Comparison of ENCODE assay signal across 1 mouse cellular context in genomic region chr7:16999233-16999632, GRCm38 (mm10).
TF ChIP-seq lines count a peak whose summit lies in the region.

No protein-coding gene starts in this region.

TF ChIP-seq in MEL, 35 proteins besides CTCF, POLR2A, EP300 and RAD21:
- no peak for TF ChIP-seq NRF1 (IDR thresholded peaks at IDR 0.05; ENCODE audit: insufficient read depth, low read depth, low read length, poor library complexity, severe bottlenecking)
- TF ChIP-seq USF2 (IDR thresholded peaks at IDR 0.05; ENCODE audit: borderline replicate concordance in 1 of 2, insufficient read depth in 1 of 2, low read depth in 1 of 2, low read length in 2 of 2), result no peak
- TF ChIP-seq ELF1 (IDR thresholded peaks at IDR 0.05; ENCODE audit: low read depth, low read length), result no peak
- no peak for TF ChIP-seq ZC3H11A (IDR thresholded peaks at IDR 0.05; ENCODE audit: low read depth, low read length)
- no peak for TF ChIP-seq MXI1 (IDR thresholded peaks at IDR 0.05; ENCODE audit: low read depth, low read length)
- TF ChIP-seq POLR2AphosphoS2 (IDR thresholded peaks at IDR 0.05; ENCODE audit: low read length), result no peak
- peak; percentile 44; the same call in 1 of the 2 replicates for TF ChIP-seq ZKSCAN1 (IDR thresholded peaks at IDR 0.05; ENCODE audit: low read depth, low read length)
- TF ChIP-seq SIN3A (IDR thresholded peaks at IDR 0.05; ENCODE audit: low read length), result no peak
- TF ChIP-seq MAX (IDR thresholded peaks at IDR 0.05; ENCODE audit: low read length), result no peak; the same call in 1 of the 2 replicates
- peak; percentile 78 for TF ChIP-seq GATA1 (IDR thresholded peaks at IDR 0.05; ENCODE audit: low read depth, low read length)
- TF ChIP-seq RCOR1 (IDR thresholded peaks at IDR 0.05; ENCODE audit: low read depth, low read length), result peak; percentile 48; the same call in 1 of the 2 replicates
- peak; percentile 78; the same call in 1 of the 2 replicates for TF ChIP-seq ZNF384 (IDR thresholded peaks at IDR 0.05; ENCODE audit: low read depth, low read length)
- TF ChIP-seq TAL1 (IDR thresholded peaks at IDR 0.05; ENCODE audit: low read length), result peak; percentile 91
- peak; percentile 57 for TF ChIP-seq ETS1 (IDR thresholded peaks at IDR 0.05; ENCODE audit: low read depth, low read length)
- no peak for TF ChIP-seq JUND (IDR thresholded peaks at IDR 0.05; ENCODE audit: low read depth, low read length)
- TF ChIP-seq TCF12 (IDR thresholded peaks at IDR 0.05; ENCODE audit: low read depth, low read length), result peak; percentile 82
